Mouse (Mus musculus): ENCODE results near the gene Washc3. TPM values are rescaled to one million over a fixed set of nuclear protein-coding genes. Genes with fewer than 3 reads are reported as not detected.

Washc3 gene
- total RNA-seq (2021): 10 to 100 TPM; 22.4 to 23.5 TPM

GRCm38 (mm10) chr10:88200951-88201638 lies at the start of gene Washc3:
Gene Washc3, plus strand, starts transcription at chr10:88201093.
- DNase-seq: peak; percentile 90 to 91

- DNase-seq: no peak
Measured at GRCm38 (mm10) chr10:88151658-88152057, 49.2 kb upstream of the Washc3 start.

GRCm38 (mm10) chr10:88162096-88162495 lies 38.8 kb upstream of the Washc3 start:
- no peak for DNase-seq

- DNase-seq: no peak
Measured at GRCm38 (mm10) chr10:88162676-88163075, 38.2 kb upstream of the Washc3 start.

GRCm38 (mm10) chr10:88166158-88166557 lies 34.7 kb upstream of the Washc3 start:
- DNase-seq: no peak

GRCm38 (mm10) chr10:88167438-88168077 lies 33.3 kb upstream of the Washc3 start:
- no peak for DNase-seq

- no peak for DNase-seq
Measured at GRCm38 (mm10) chr10:88200541-88200940, 352 bp upstream of the Washc3 start.

- no peak for DNase-seq
Measured at GRCm38 (mm10) chr10:88201650-88202049, 757 bp downstream of the Washc3 start.

- no peak for DNase-seq
Measured at GRCm38 (mm10) chr10:88202581-88202980, 1.7 kb downstream of the Washc3 start.

GRCm38 (mm10) chr10:88203236-88203635 lies 2.3 kb downstream of the Washc3 start:
- no peak for DNase-seq

GRCm38 (mm10) chr10:88212644-88213043 lies 11.8 kb downstream of the Washc3 start:
- DNase-seq: no peak

GRCm38 (mm10) chr10:88214800-88215514 lies 14.1 kb downstream of the Washc3 start:
- DNase-seq: no peak

- no peak for DNase-seq
Measured at GRCm38 (mm10) chr10:88218161-88218560, 17.3 kb downstream of the Washc3 start.

GRCm38 (mm10) chr10:88221718-88222117 lies 20.8 kb downstream of the Washc3 start:
- DNase-seq: no peak

GRCm38 (mm10) chr10:88225421-88225820 lies 24.5 kb downstream of the Washc3 start:
- no peak for DNase-seq

- no peak for DNase-seq
Measured at GRCm38 (mm10) chr10:88227962-88228361, 27.1 kb downstream of the Washc3 start.

- DNase-seq: no peak
Measured at GRCm38 (mm10) chr10:88228521-88229017, 27.7 kb downstream of the Washc3 start.

- DNase-seq: no peak
Measured at GRCm38 (mm10) chr10:88231671-88232070, 30.8 kb downstream of the Washc3 start.

GRCm38 (mm10) chr10:88232765-88233164 lies 31.9 kb downstream of the Washc3 start:
- no peak for DNase-seq

- no peak for DNase-seq
Measured at GRCm38 (mm10) chr10:88244681-88245080, 43.8 kb downstream of the Washc3 start.

- DNase-seq: no peak
Measured at GRCm38 (mm10) chr10:88250300-88250699, 49.4 kb downstream of the Washc3 start.

GRCm38 (mm10) chr10:88252121-88252862 lies 51.4 kb downstream of the Washc3 start:
- DNase-seq: no peak

- no peak for DNase-seq
Measured at GRCm38 (mm10) chr10:88255556-88255955, 54.7 kb downstream of the Washc3 start.

Data from layer of hippocampus, postnatal 36 days (tissue).